Mouse (Mus musculus) right cerebral cortex, postnatal 25 days (tissue): ENCODE data around the gene Ms4a2.

ENCODE experiments used
- DNase-seq: peaks from one replicate; pipeline ENCODE4 v3.0.0; 2022

Ms4a2 gene

DNA sequence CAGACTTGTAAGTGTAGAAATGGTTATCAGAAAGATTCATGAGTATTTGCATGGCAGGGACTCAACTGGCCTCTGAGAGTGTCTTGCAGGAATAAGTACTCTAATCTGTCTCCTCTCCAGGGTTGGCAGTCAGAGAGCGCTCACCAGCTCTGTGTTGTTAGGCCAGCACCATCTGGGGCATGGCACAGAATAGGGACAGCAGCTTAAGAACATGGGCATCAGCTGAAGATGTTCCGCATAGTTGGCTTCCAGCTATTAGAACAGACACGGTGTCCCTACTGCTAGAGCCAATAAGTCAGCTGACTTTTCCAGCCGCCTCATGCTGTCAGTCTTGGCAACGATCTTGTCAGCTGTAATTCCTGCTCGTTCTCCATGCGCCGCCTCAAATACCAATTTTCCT, 48.6 kb downstream of the Ms4a2 start:
- DNase-seq: no peak
